Mouse (Mus musculus): ENCODE data around the gene Gm37240.

DNA sequence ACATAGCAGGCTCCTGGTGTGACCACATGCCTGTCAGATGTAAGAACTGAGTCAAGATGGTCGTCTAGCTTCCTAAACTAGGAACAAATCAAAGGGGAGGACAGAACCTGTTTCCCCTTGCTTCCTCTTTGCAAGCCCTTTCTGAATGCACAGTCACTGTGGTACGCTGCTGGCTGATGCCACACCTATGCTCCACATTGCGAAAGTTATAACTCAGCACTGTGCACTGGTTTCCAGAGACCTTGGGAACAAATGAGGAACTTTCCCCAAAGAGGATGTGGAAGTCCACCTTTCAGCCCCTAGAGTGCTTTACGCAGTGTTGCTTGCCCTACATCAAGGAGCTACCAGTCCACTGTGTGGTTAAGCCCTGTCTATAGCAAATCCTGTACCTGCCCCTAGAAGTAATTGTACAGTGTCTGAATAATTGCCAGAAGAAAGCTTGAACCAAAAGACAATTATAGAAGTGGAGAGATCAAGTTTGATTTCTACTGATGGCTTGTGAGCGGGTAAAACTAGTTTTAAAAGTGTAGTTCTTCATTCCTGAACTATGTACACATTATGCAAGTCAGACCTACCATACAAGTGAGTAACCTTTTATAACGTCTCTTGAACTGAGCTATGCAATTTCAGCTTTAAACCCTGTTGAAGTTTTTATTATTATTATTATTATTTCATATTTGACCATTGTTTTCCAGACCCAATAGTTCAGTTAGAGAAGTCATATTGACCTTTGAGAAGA lies 1289.2 kb downstream of the Gm37240 start:
- TF ChIP-seq CTCF (IDR thresholded peaks at IDR 0.05; ENCODE audit: borderline replicate concordance, extremely low read depth, insufficient read depth, insufficient read length) (no peak), POLR2A (IDR thresholded peaks at IDR 0.05; ENCODE audit: borderline replicate concordance, extremely low read depth, insufficient read depth, insufficient read length, poor library complexity, severe bottlenecking) (no peak)
